Mouse (Mus musculus) frontal cortex, postnatal 36 days (tissue): Measurements from ENCODE around the gene Abcc1.

Experiments
- DNase-seq, 2 experiments: peaks; one replicate each; pipeline ENCODE4 v3.0.0; 2022; ENCODE audit warnings: low spot score in 2 of 2

The Abcc1 gene

GRCm38 (mm10) chr16:14361362-14362098, at the start of gene Abcc1:
Gene Abcc1 (plus strand): TSS chr16:14361558.
- DNase-seq: peak; percentile 70 to 80

GRCm38 (mm10) chr16:14312914-14313313, 48.4 kb upstream of the Abcc1 start:
- no peak for DNase-seq

GRCm38 (mm10) chr16:14316884-14317876, 44.2 kb upstream of the Abcc1 start, which contains the start of gene Fopnl:
Gene Fopnl (minus strand): TSS chr16:14317405.
- DNase-seq: peak; percentile 95 to 97

GRCm38 (mm10) chr16:14319681-14320080, 41.7 kb upstream of the Abcc1 start:
- DNase-seq: no peak

DNA sequence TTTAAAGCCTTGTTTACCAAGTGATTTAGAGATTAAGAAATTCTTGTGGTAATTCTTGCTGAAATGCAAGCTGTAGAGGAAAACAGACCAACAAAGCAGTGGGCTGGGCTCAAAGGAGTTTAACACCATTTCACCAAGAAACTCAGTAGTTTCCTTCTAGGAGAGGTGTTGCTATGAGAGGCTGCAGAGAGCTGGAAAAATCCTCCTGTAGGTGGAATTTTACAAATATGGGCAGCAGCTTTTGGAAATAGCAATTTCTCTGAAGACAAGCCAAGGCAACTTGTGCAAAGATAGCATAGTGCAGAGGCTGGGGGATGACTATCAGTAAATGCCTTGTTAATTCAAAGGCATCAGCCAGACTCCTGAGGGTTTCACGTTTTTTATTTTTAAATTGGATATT, 40.9 kb upstream of the Abcc1 start:
- DNase-seq: peak in 1 of 2 experiments; percentile 42

DNA sequence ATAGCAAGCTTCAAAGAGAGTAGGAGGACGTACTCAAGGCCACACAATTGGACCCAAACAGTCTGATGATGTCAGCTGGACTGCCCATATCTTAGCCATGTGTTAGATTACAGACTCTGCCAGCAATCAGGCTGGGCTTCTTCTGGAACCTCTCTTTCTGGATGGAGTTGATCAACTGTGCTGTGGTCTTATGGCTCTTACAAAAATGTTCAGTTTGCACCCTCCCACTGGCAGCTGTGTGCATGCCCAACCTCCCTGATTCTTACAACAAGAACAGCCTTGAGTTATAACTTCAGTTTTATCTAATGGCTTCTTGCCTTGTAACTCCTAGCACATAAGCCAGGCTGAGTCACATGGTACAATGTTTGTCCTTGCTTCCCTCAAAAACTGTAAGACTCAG, 33.2 kb upstream of the Abcc1 start:
- no peak for DNase-seq

- no peak for DNase-seq
These were observed 16.4 kb upstream of the Abcc1 start for GRCm38 (mm10) chr16:14344967-14345366.

GRCm38 (mm10) chr16:14351571-14351970, 9.8 kb upstream of the Abcc1 start:
- DNase-seq: no peak

GRCm38 (mm10) chr16:14352234-14352633, 9.1 kb upstream of the Abcc1 start:
- DNase-seq: no peak

DNA sequence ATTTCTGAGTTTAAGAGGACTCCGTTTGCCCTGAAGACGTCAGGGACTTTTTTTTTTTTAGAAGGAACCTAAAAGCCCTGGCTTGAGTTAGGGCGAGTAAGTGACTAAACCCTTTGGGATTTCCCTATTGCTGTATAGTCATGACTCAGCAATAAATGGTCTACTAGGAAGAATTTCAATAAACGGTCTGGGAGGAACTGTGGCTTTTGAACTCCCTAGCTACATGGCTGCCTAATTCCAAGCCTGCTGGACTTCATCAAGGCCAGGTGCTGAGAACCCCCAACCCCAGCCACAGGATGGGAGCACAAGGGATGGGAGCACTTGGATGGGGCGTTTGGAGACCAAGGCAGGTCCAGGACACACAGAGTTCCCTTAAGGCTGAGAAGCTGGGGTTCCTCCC, 8.7 kb upstream of the Abcc1 start:
- no peak for DNase-seq

DNA sequence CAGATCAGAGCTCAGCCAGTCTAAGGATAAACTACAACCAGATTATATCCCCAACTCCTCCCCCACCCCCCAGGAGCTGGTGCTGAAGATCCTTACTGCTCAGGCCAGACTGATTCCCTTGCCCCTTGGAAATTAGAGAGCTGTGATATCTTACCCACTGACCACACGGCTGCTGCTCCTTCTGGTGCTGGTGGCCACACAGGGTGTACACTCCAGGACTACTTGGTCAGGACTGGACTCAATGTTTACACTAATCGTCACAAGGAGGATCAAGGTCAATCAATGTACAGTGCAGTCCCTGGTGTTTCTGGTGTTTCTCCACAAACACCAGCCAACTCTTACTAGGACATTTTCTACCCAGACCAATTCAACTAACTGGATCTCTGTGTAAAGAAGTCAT, 3.5 kb upstream of the Abcc1 start:
- DNase-seq: no peak

- no peak for DNase-seq
These were observed 2.8 kb upstream of the Abcc1 start for GRCm38 (mm10) chr16:14358531-14358930.

- peak in 1 of 2 experiments; percentile 42 for DNase-seq
These were observed 427 bp upstream of the Abcc1 start for GRCm38 (mm10) chr16:14360931-14361330.

- no peak for DNase-seq
These were observed 902 bp downstream of the Abcc1 start for GRCm38 (mm10) chr16:14362099-14362820.

DNA sequence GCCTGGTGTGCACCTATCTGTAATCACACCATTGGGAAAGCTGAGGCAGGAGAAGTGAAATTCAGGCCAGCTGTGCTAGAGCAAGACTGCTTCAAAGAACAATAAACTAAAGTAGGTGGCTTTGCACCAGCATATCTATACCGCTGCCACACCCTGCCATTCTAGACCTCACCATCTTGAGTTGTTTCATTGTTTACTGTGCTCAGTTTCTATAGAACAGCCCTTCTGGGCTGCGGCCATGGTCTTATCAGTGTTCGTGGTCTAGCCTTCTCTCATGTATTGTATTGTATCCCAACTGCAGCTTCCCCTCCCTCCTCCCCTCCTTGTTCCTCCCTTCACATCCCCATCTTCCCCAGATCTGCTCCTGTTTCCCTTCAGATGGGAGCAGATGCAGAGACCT, 2.1 kb downstream of the Abcc1 start:
- DNase-seq: no peak

GRCm38 (mm10) chr16:14364066-14364465, 2.7 kb downstream of the Abcc1 start:
- DNase-seq: no peak

DNA sequence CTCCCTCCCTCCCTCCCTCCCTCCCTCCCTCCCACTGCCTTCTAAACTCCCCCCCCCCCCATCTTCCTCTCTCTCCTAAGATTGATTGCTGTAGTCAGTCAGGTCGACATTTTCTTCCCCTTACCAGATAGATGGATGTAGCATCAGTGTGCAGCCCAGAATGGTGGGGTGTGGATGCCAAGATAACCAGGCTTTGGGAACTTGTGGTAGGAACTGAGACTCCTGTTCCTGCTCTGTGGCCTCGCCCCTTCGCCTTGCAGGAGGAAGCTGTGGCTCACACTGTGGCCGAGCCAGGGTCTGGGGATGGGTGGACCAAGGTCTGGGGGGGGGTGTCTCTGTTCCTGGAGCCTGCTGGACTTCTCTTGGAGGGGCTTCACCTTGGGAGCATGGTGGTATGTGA, 4.1 kb downstream of the Abcc1 start:
- DNase-seq: no peak

GRCm38 (mm10) chr16:14366017-14366416, 4.7 kb downstream of the Abcc1 start:
- DNase-seq: no peak

DNA sequence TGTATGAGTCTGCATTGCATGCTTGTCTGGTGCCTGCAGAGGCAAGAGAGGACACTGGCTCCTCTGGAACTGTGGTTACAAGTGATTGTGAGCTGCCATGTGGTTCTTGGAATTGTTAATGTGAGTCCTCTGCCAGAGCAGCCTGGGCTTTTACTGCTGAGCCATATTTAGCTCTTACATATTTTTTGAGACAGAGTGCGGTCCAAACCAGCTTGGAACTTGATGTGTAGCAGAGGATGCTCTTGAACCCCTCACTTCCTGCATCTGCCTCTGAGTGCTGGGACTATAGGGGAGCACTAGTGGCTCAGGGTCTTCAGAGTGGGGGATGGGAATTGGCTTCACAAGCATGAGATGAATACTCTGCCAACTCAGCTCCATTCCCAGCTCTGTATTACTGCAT, 10.0 kb downstream of the Abcc1 start:
- peak; percentile 50 to 74 for DNase-seq

GRCm38 (mm10) chr16:14372382-14372781, 11.0 kb downstream of the Abcc1 start:
- DNase-seq: no peak

DNA sequence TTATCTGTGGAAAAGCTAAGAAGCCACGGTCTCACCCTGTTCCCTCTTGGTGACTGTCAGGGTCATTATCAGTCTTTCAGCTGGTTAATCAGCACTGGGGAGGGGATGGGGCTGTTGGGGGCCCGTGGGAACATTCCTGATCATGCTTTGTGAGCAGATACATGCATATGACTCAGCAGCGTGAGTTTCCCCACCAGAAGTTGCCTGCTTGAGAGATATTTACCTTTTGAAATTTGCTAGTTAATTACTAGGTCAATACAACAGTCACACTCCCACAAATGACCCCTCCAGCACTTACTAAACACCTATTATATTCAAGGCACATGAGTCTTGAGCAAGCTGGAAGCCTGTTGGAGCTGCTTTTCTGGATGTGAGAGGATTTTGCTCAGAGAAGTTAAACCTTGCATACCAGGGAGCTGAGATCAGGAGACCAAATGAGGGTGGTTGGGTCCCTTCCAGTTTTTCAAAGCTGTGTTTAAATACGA, 11.5 kb downstream of the Abcc1 start:
- no peak for DNase-seq

DNA sequence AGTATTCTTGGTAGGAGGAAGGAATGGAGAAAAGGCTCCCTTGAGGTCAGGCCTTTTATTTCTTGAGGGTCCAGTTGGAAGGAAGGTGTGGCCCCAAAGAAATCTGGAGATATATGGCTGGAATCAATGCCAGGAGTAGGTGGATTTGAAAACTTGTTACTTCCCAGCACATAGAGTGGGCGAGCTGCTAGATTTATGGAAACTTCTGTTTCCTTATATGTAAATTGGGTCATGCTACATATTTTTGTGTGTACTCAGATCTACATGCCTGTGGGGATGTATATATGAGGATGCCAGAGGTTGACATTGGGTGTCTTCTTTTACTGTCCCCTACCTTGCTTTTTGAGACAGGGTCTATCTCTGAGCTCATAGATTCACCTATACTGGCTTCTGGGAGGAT, 14.6 kb downstream of the Abcc1 start:
- peak in 1 of 2 experiments; percentile 41 for DNase-seq
